Mouse (Mus musculus) ES-E14 (cell line): Measurements from ENCODE around the gene Myo7a. TPM values are rescaled to one million over a fixed set of nuclear protein-coding genes. Genes with fewer than 3 reads are reported as not detected.

Experiments used
- DNase-seq: peaks from one replicate; pipeline ENCODE4 v3.0.0-alpha.2; 2013; ENCODE audit warnings: low read depth, low spot score
- H3K27ac ChIP-seq: 2 replicates; pipeline ENCODE4 v1.5.1; 2012; ENCODE audit warnings: low read depth, mild to moderate bottlenecking, low read length, moderate library complexity, mixed read lengths; ENCODE audit not compliant: poor library complexity, insufficient read depth, severe bottlenecking
- H3K36me3 ChIP-seq: 2 replicates; pipeline ENCODE4 v1.6.1; 2012; ENCODE audit warnings: mild to moderate bottlenecking, low read length, moderate library complexity, mixed read lengths; ENCODE audit not compliant: control insufficient read depth, poor library complexity, insufficient read depth, severe bottlenecking
- H3K4me1 ChIP-seq, 2 experiments: fragments of 150-350 bp in 1 of 2; sonication (generic) in 1 of 2; 2 replicates each; pipeline ENCODE4 v1.6.1; 2012; ENCODE audit warnings: low read length in 2 of 2, mild to moderate bottlenecking in 1 of 2, mixed read lengths in 1 of 2; ENCODE audit not compliant: control insufficient read depth in 2 of 2, insufficient read depth in 2 of 2, poor library complexity in 1 of 2
- H3K4me3 ChIP-seq, 2 experiments: fragments of 150-350 bp in 1 of 2; sonication (generic) in 1 of 2; 2 replicates each; pipeline ENCODE4 v1.5.1; 2012; ENCODE audit warnings: low read length in 2 of 2, low read depth in 1 of 2, mild to moderate bottlenecking in 1 of 2, mixed read lengths in 1 of 2; ENCODE audit not compliant: insufficient read depth in 1 of 2, poor library complexity in 1 of 2, severe bottlenecking in 1 of 2
- H3K9ac ChIP-seq: 2 replicates; pipeline ENCODE4 v1.6.1; 2012; ENCODE audit warnings: low read depth, mild to moderate bottlenecking, low read length, mixed read lengths; ENCODE audit not compliant: poor library complexity, insufficient read depth, severe bottlenecking
- H3K9me3 ChIP-seq: fragments of 150-350 bp; sonication (generic); 2 replicates; pipeline ENCODE4 v1.6.1; 2012; ENCODE audit warnings: low read depth, mild to moderate bottlenecking, low read length; ENCODE audit not compliant: control insufficient read depth, insufficient read depth
- CHD2 ChIP-seq: IDR thresholded peaks from 2 replicates; pipeline ENCODE4 v1.6.1; 2014; ENCODE audit warnings: mild to moderate bottlenecking, low read depth, low read length, inconsistent platforms
- HCFC1 ChIP-seq: IDR thresholded peaks from 2 replicates; pipeline ENCODE4 v1.6.1; 2012; ENCODE audit warnings: low read length, inconsistent platforms, borderline replicate concordance; ENCODE audit not compliant: insufficient read depth
- MAFK ChIP-seq: IDR thresholded peaks from 2 replicates; pipeline ENCODE4 v1.6.1; 2014; ENCODE audit warnings: mild to moderate bottlenecking, low read depth, low read length, inconsistent platforms; ENCODE audit not compliant: insufficient read depth
- ZC3H11A ChIP-seq: IDR thresholded peaks from 2 replicates; pipeline ENCODE4 v1.6.1; 2012; ENCODE audit warnings: low read depth, mild to moderate bottlenecking, inconsistent platforms, low read length, borderline replicate concordance
- ZNF384 ChIP-seq: IDR thresholded peaks from 2 replicates; pipeline ENCODE4 v1.6.1; 2012; ENCODE audit warnings: low read depth, low read length, inconsistent platforms
- in situ Hi-C, 2 experiments: fragments of 600-800 bp; cut with MboI; formaldehyde crosslinking; loops; one replicate each; pipeline ENCODE4 v1.15.1; 2025; ENCODE audit warnings: low sequenced_read_pairs in 2 of 2, inconsistent platforms in 1 of 2; ENCODE audit not compliant: unreplicated experiment in 2 of 2
- total RNA-seq: library from RNA; depleted of rRNA; stranded (reverse); fragments of 300-350 nt; gene quantifications from 2 replicates; pipeline ENCODE4 v1.2.3, GENCODE M21; 2012

Myo7a gene
- total RNA-seq, 1 experiment: 1.8 TPM

- in situ Hi-C loops: no loop called here
- peaks cover 0 to 4% of the 10 kb centered on the region in 2 experiments; a peak in 1 of 4 replicates for H3K4me1 ChIP-seq
- no peak for TF ChIP-seq MAFK
- no peak for TF ChIP-seq HCFC1
- no peak for TF ChIP-seq ZNF384
- TF ChIP-seq ZC3H11A: no peak
- no peak for TF ChIP-seq CHD2
- H3K9me3 ChIP-seq: 0 out of 2 replicates have a peak, but pooled peaks cover 2% of the 10 kb centered on the region
- H3K27ac ChIP-seq: no peak overlapping the region
- H3K9ac ChIP-seq: no peak overlapping the region
- 0 out of 4 replicates have a peak overlapping the region, but pooled peaks of 1 of the 2 experiments have one; percentile 15 for H3K4me3 ChIP-seq
- H3K36me3 ChIP-seq: no peaks in the 10 kb centered on the region
- no peak for DNase-seq
These were observed 16.8 kb downstream of the Myo7a start for GRCm38 (mm10) chr7:98102488-98102887.

GRCm38 (mm10) chr7:98097557-98097956, 21.8 kb downstream of the Myo7a start:
- Histone ChIP-seq H3K36me3 (no peaks in the 10 kb centered on the region), H3K9me3 (0 out of 2 replicates have a peak, but pooled peaks cover 2% of the 10 kb centered on the region), H3K4me1 (no peaks in the 10 kb centered on the region), H3K9ac (no peak overlapping the region), H3K27ac (no peak overlapping the region), H3K4me3 (no peak overlapping the region)
- TF ChIP-seq MAFK (no peak), ZNF384 (no peak), CHD2 (no peak), HCFC1 (no peak), ZC3H11A (no peak)
- in situ Hi-C loops: no loop called here
- DNase-seq: no peak

- H3K36me3 ChIP-seq: no peaks in the 10 kb centered on the region
- no peak overlapping the region for H3K4me3 ChIP-seq
- no peaks in the 10 kb centered on the region for H3K4me1 ChIP-seq
- H3K9ac ChIP-seq: no peak overlapping the region
- no peak for TF ChIP-seq ZC3H11A
- no peak for TF ChIP-seq CHD2
- no peak for TF ChIP-seq HCFC1
- no peak for TF ChIP-seq MAFK
- no peak for TF ChIP-seq ZNF384
- 0 out of 2 replicates have a peak, but pooled peaks cover 2% of the 10 kb centered on the region for H3K9me3 ChIP-seq
- no peak for DNase-seq
- in situ Hi-C loops: no loop called here
- H3K27ac ChIP-seq: no peak overlapping the region
These were observed 23.5 kb downstream of the Myo7a start for GRCm38 (mm10) chr7:98095852-98096251.

GRCm38 (mm10) chr7:98086346-98086745, 33.0 kb downstream of the Myo7a start:
- no peak overlapping the region for H3K27ac ChIP-seq
- in situ Hi-C loops: no loop called here
- H3K36me3 ChIP-seq: no peaks in the 10 kb centered on the region
- no peak overlapping the region for H3K4me3 ChIP-seq
- no peaks in the 10 kb centered on the region for H3K9me3 ChIP-seq
- H3K4me1 ChIP-seq: no peaks in the 10 kb centered on the region
- TF ChIP-seq MAFK: no peak
- TF ChIP-seq HCFC1: no peak
- no peak for TF ChIP-seq ZNF384
- TF ChIP-seq CHD2: no peak
- TF ChIP-seq ZC3H11A: no peak
- no peak for DNase-seq
- no peak overlapping the region for H3K9ac ChIP-seq

- Histone ChIP-seq H3K27ac (no peak overlapping the region), H3K4me1 (no peaks in the 10 kb centered on the region)
These were observed 34.0 kb downstream of the Myo7a start for GRCm38 (mm10) chr7:98085314-98085713.

More at GRCm38 (mm10) chr7:98085314-98085713, 34.0 kb downstream of the Myo7a start:
- no peaks in the 10 kb centered on the region for H3K36me3 ChIP-seq
- H3K9ac ChIP-seq: no peak overlapping the region
- TF ChIP-seq CHD2 (no peak), HCFC1 (no peak), ZNF384 (no peak), ZC3H11A (no peak)
- H3K9me3 ChIP-seq: no peaks in the 10 kb centered on the region
- in situ Hi-C loops: no loop called here
- no peak overlapping the region for H3K4me3 ChIP-seq
- DNase-seq: no peak
